Mouse (Mus musculus) layer of hippocampus, adult 9-11 months (tissue): ENCODE data around the gene Ube2d1.
A peak's percentile ranks its signal among the peaks of the same experiment; 100 is the strongest.

Source experiments
- DNase-seq: peaks from one replicate; pipeline ENCODE4 v3.0.0; 2022

Ube2d1 gene

DNA sequence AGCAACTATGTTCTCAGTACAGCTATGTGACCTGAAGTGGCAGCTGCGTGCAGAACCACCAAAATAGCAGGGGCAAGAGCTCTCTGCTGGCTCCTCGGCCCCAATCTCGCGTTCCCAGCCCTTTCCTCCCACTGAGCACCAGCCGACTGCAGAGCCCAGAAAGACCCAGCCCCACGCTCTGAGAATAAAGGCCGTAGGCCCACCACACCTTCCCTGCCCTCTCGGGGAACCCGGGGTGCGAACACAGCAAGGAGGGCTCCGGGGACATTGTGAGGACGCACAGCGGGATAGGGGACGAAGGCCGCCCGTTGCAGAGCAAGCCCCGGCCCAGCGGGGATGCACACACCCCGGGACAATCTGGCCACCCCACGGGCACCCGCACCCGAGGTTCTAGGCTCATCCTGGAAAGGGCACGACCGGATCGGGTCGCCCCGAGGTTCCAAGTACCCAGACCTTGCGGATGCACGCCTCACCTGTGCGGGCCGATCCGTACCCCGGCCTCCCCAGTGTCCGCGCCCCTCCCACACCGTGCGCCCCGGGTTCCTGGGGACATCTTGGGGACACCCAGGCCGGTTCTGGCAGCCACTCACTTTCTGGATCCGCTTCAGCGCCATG is 444 bp downstream of the Ube2d1 start:
- no peak for DNase-seq

DNA sequence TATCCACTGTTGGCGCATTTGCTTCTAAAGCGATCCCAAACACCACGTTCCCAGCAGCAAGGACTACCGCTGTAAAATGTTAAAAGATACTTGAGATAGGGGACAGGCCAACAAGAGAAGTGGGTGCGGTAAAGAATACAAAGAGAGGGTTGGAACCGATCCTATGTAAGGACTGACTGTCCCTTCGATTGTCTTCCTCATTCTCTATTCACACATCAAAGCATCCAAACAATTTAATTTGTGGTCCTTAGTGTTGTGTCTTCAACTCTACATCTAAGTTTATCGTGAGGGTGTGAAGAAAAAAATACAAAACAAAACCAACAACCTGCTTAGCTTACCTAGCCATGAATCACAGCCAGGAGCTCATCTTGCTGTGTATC is 941 bp downstream of the Ube2d1 start:
- no peak for DNase-seq

DNA sequence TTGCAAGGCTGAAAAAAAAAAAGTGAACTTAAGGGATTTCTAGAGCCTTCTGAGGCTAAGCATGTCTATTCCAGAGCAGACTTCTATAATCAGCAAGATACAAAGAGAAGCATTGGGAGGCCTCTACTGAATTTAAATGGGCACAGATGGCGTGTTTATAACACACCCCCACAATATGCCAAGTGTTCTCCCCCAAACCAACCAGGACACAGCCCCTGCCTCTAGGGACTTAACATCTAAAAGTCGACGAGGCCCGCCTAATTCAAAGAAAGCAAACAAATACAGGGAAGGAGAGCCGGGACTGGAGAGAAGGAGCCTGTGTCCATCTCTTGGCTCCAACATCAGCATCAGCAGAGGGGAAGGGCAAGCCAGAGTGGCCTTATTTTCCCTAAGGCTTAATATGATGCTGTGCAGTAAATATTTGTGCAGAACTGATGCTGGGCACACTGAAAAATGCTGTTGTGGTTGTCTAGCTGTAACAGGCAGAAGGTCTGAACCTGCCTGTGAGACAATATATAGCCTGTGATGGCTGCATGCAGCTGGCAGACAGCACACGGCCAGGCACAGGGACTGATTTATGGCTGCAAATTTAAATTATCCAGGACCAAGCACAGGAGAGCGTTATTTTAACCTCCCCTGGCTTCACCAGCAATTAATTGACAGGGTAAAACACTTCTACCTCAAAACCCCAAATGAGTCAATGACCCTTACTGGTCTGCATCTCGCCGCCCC is 11.9 kb downstream of the Ube2d1 start:
- DNase-seq = peak; percentile 67

DNA sequence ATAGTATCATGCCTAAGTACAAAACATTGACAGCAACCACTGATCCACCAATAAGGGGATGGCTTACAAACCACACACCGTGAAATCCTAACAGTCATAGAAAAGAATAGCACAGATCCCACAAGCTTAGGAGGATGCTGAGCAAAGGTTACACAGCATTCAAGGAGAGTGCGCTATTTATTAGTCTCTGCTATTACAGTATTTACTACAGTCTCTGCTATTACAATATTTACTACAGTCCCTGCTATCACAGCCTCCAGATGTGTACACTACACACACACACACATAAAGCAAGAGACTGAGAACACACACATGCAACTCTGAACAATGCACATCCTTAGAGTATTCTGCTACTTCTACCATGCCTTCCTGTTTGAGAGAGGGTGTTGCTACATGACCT is 17.1 kb downstream of the Ube2d1 start:
- DNase-seq = no peak

DNA sequence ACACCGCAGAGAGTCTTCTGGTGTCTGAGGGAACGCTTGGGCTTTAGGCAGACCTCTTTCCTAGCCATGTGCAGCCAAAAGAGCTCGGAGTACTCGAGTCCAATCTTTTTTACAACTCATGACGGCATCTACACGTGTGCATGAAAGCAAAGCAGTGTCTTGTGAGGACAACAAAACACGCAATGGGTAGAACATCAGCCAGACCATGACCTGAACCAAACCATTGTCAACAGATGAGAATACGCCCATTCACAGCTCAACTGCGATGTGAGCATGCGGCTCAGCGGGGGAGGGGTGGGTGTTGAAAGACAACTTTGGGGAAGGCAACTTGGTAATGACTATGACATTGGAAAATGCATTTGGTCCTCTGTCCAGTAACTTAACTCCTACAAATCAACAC is 17.6 kb downstream of the Ube2d1 start:
- peak; percentile 88 for DNase-seq

DNA sequence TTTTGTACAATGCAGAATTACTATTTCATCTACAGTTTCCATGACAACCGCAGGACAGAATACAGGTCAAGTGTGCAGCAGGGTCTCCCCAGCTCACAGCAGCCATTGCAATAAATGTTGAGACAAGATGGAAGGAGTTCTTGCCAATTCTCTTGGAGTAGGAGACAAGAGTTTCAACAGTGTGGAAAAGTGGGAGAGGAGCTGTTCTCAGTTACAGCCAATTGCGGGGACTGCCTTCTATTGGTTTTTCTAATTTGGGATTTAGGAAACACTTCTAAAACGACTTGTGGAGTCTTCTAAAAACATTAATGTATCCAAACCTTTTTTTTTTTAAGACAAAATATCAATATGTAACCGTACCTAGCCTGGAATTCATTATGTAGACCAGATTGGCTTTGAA is 20.0 kb downstream of the Ube2d1 start:
- no peak for DNase-seq

DNA sequence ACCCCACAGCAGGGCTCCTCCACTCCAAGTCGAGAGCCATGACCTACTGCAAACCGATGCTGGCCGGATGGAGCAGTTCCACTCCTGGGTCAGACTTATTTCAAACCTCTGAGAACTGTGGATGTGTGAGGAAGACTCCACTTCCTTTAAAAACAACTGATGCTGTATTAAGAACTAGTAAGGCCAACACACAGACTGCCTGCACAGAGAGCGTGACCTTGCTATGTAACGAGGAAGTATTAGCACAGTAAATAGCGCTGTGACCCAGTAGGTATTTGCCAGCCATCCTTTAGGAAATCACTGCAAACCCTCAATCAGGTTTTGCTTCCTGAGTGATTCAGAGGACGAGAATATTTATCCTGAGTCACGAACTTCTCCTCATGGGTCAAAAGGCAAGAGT is 23.4 kb downstream of the Ube2d1 start:
- DNase-seq = no peak

DNA sequence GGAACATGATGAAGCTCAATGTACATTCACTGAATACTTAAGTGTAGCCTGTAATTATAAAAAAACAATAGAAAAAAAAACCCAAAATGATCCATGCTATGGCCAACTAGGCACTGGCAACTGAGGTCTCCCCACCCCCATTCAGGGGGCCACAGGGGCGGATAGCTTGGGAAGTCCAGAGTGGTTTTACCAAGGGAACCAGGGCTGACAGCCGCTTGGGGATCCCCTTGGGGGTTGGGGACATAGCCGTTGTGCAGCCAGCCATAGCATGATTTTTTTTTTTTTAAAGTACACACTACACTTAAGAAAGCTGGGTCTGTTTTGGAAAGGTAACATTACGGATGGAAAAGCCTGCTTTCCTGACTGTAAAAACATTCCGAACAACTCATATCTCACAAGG is 26.1 kb downstream of the Ube2d1 start:
- DNase-seq = no peak

DNA sequence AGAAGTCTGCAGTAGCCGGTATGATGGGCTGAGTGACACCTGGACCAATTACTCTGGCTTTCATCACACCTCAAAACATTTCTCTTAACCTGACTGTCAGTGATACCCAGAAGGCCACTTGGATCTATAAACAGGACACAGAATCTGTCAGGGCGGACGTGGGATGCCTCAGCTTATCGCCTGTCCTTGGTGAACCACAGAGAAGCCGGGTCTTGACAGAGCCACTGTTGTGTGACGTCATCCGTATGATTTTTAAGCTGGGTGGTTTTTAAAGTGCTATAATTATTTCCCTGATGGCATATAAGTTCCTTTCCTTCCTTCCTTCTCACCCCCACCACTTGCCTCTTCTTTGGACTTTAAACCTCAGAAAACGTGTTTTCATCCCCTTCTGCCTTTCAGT is 26.5 kb downstream of the Ube2d1 start:
- no peak for DNase-seq

DNA sequence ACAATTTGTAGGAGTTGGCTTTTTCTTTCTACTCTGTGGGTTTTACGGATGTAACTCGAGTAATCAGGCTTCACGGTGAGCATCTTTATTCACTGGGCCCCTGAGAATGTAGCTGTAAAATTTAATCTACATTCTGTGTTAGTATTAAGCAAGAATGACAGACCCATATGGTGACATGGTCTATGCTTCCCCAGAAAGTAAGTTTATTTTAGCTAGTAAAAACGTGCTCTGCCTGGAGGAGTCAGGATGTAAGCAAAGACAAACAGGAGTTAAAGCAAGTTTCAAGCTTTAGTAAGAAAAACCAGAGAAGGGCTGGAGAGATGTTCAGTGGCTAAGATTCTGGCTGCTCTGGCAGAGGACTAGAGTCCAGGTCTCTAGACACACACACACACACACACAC is 31.9 kb downstream of the Ube2d1 start:
- DNase-seq = no peak

DNA sequence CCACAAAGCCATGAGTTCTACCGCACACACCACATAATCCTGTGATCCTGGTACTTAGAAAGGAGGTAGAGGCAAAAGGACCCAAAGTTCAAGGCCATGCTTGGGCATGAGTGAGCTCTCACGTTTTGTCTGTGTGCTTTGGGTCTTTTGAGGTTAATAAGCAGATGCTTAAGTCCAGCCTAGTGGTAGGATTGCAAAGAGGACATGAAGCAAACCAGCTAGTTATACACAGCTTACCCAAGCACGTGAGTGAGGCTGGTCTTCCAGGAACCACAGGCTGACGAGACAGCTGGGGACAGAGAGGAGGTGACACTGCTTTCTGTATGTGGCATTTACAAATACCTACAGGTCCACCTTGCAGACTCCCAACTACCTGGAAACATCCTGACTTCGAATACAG is 32.6 kb downstream of the Ube2d1 start:
- DNase-seq = no peak

DNA sequence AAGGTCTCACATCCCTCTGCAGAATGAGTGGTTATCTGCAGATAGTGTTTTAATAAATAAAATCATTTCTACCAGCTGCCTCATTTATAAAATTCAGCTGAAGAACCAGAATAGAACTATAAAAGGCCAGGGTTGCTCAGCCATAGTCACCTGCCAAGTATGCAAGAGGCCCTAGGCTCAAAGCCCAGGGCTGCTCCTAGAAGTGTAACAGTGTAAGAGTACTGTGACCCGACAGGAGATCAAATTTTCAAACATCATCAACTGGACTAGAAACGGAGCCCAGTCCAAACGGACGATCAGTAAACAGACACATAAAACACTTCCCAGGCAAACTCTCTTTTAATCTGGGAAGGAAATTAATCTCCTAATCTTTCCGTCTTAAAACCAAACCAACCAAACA is 33.2 kb downstream of the Ube2d1 start:
- DNase-seq = no peak

DNA sequence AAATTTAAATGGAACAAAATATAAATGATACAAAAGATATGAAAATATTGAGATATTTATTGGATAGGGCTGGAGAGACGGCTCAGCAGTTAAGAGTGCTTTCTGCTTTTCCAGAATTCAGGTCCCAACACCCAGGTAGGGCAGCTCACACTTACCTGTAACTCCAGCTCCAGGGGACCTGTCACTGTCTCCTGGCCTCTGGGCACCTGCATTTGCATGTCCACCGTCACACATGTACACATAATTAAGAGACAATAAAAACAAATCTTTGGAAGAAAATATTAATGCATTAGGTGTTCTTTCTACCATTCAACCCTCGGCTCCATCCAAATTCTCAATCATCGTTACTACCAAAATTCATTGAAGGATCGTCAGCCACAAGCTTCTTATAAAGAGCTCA is 33.8 kb downstream of the Ube2d1 start:
- no peak for DNase-seq

DNA sequence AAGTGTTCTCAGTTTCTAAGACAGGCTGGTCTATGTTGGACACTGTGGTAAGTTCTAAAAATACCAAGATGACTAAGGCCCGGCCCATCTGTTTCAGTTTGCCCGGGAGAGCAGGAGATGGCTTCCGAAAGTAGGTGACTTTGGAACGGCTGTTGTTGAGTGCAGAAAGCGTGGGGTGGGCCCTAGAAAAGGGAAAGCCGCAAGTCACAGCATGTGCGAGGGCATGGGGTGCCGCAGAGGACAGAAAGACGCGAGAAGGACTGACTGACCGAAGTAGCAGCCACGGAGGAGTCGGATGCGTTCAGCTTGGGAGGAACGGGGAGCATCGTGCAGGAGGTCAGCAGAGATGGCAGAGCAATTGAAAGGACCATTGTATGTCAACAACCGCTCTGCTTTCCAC is 34.6 kb downstream of the Ube2d1 start:
- DNase-seq = peak; percentile 83

DNA sequence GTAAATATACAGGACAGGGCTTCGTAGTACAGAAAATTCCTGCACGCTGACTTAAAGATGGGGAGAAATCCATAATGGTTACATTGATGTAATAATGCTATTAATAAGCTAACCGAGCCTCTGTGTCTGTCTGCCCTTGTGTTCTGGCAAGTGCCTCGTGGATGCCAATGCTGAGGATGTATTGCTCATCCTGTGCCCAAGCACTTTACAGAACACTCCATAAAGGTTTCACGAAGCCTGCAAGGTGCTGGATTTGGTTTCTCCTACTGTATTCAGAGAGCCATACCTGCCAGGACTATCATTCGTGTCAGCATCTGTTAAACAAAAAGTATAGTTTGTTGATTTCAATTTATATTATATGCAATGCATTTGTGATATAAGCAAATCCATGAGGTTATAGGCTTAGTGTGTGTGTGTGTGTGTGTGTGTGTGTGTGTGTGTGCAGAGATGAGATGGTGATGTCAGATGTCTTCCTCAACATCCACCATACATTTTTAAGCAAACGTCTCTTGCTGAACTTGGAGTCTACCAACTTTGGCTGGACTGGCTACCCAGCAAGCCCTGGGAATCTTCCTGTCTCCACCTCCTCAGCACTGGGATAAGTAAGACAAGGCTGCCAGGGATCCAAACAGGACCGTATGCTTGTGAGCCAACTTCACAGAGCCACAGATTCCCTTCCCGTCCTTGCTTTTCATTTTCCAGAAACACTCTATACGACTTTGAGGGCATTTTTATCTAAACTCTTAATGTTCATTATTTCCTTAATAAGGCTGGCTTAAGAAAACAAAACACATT is 35.8 kb downstream of the Ube2d1 start:
- DNase-seq = peak; percentile 29

DNA sequence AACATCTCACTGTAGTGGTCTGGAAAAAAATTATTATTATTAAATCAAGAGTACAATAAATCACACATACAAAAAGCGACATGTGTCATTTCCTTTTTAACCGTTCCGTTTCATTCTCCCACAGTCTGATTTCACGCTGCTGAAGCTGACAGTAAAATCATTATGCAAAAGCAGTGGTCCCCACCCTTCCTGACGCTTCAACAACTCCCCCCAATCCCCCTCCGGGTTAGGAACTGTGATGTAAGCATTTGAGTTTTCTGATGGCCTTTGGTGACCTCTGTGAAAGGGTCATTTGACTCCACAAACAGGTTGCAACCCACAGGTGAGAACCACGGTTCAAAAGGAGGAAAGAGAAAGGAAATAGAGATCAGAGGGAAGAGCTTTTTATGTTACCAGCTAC is 38.1 kb downstream of the Ube2d1 start:
- DNase-seq = no peak

DNA sequence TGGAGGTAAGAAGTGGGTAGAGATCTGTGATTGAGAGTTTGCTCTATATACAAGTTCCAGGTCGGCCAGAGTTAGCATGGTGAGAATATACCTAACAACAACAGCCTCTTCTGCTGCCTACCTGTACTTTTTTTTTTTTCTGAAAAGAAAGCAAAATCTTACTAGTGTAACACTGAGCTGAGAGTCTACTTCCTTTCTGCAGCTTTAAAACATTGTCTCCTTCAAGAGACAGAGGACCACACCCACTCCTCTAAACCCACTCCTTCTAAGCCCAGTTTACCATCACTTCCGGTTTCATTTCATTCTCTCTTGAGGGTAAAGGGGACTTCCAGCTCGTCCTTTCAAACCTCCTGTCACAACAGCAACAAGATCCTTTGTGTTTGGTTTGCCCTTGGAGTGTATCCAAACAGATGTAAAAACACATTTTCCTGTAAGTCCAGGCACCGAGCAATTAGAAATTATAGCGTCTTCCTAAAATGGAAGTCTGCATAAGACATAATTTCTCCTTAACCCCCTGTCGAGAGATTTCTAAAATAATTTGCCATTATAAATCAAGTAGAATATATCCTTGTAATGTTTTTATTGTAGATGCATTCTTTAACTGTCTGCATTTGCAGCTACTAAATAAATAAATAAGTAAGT is 45.5 kb downstream of the Ube2d1 start:
- DNase-seq = no peak

DNA sequence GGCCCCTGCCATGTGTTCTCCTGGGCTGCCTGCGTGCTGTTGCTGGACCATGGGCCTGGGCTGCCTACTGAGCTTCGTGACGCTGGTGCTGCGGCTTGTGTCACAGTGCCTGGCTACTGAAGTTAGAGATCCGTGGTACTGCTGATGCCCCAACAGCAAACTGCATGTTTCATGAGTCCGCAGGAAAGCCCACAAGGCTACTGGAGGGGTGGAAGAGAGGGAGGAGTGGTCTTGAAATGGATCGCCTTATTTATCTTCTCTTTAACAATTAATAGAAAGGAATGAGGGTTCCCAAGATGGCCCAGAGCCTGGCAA is 46.9 kb downstream of the Ube2d1 start, which contains the start of gene Tfam:
Gene Tfam, minus strand, starts transcription at position 41 of the 315 bp plus-strand sequence.
- DNase-seq = no peak

DNA sequence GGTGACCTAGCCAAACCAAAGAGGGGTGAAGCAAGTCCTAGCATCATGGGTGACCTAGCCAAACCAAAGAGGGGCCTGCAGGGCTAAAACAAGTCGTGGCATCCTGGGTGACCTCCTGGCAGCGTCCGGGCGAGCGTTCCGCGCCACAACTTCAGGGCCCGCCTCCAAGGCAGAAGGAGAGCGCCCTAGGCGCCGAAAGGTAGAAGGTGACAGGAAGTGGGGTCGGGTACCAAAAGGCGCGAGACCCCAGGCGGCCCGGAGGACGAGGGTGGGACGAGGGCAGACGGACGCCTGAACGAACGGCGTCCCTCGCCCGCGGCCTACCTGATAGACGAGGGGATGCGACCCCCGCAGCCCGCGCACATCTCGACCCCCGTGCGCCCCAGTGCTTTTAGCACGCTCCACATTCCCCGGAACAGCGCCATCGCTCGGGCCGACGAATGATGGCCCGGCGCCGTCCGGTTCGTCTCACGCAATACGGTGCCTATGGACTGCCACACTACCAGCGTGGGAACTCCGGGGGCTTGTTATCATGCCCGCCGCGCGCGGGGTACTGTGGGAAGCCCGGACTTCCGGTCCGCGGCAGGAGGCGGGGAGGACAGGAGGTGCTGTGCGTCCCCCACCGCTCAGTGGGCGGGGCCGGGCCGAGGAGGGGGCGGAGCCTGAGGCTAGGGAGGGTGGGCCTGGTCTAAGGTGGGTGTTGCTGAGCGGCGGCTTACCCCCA is 47.4 kb downstream of the Ube2d1 start:
- DNase-seq = peak; percentile 96

DNA sequence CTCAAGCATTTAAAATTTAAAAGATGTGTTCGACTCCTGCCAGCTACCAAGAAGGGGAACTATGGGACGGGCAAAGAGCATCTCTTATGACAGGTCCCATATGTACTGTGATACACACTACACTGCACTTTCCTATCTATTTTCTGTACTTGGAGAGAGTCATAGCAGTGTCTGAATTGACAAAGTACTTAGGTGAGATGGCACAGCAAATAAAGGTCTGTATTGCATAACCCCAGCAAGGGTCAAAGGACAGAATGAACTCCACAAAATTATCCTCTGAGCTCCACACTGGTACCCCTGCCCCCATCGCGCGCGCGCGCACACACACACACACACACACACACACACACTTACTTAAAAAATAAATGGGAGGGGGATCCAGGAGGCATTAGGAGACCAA is 51.0 kb downstream of the Ube2d1 start:
- DNase-seq = no peak

DNA sequence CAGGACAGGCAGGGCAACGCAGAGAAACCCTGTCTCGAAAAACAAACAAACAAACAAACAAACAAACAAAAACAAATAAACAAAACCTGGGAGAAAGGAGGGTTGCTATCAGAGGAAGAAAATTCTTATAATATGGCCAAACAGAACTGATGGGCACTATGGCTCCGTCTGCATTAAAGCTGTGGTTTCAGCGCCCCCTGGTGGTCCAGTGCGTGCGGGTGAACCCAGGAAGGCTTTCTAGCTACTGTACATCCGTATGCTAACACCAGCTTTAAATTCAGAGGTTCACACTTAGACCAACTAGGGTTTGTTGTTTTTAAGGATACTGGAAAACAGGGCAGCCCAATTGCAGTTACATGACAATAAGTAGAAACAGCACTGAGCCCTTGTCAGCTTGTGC is 59.2 kb downstream of the Ube2d1 start:
- DNase-seq = peak; percentile 59

DNA sequence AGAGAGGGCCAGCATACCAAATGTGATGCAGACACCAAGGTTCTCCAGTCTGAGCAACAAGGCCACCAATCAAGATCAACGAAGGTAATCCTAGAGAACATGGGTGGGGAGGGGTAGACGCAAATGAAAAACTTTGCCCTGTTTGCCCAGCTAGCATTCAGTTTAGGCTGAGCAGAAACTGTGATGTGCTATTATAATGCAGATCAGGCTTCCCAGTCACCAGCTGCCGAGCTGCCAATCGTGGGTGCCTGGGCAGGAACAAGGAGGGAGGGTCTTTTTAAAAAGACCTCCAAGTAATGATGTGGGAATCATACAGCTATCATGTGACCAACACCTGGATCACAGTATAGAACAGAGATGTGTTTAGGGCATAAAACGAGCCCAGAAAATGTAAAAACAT is 62.0 kb downstream of the Ube2d1 start:
- DNase-seq = no peak

DNA sequence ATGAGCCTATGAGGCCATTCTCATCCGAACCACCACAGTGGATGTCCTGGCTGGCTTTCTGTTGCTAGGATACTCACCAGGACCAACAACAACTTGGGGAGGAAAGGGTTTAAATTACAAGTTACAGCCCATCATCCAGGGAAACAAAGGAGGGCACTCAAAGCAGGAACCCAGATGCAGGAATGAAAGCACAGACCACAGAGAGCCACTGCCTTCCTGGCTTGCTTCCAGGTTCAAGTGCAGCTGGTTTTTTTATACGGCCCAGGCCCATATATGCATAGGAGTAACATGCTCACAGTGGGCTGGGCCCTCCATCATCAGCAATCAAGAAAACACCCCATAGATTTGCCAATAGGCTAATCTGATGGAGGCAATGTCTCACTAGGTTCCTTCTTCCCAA is 62.4 kb downstream of the Ube2d1 start:
- no peak for DNase-seq
